ENCODE assay signal across 8 mouse cellular contexts in genomic region chr9:30445232-30446085, GRCm38 (mm10). TPM values are rescaled to one million over a fixed set of nuclear protein-coding genes. Genes with fewer than 3 reads are reported as not detected.
DNase-seq lines count a peak whose midpoint lies in the region; ATAC-seq and TF ChIP-seq lines count a peak whose summit lies in the region.
"Had no signal": no experiment of that assay in that cellular context is flagged by ENCODE, and none has a peak within 500 bp of the region (broad histone marks: within the 10 kb centered on the region; RNA-seq: fewer than 3 reads in every experiment).

No protein-coding gene starts in this region.

- no peaks in the 10 kb centered on the region for H3K9me3 ChIP-seq in kidney, embryonic 14.5 days (ENCODE audit: control insufficient read depth, low read length)
- H3K9me3 ChIP-seq: embryonic facial prominence, embryonic 13.5 days had no signal

- no peak for TF ChIP-seq CTCF in heart, adult 2 months (IDR thresholded peaks at IDR 0.05)
- TF ChIP-seq CTCF in layer of hippocampus, adult 2 months (conservative IDR thresholded peaks at IDR 0.05) = no peak

- peak; percentile 88 for ATAC-seq in kidney, embryonic 14.5 days (ENCODE audit: low FRiP score, low TSS enrichment)

- intact Hi-C loops in heart, adult 2 months (cut with DNase I) = loop anchor here (10.0 kb wide), 1 partner anchor 639 kb away; no protein-coding TSS in a partner anchor
- intact Hi-C loops in left cerebral cortex, postnatal 36 days (cut with DNase I) = no loop called here

- DNase-seq in embryo, embryonic 11.5 days (ENCODE audit: low read depth, low spot score) = peak; percentile 11
- DNase-seq in heart, adult 2 months = peak; percentile 43 to 79
- peak; percentile 92 for DNase-seq in lung, postnatal 36 days
- DNase-seq in retina, postnatal 1 day = no peak
- no peak for DNase-seq in layer of hippocampus, adult 2 months (ENCODE audit: low spot score in 2 of 2)
- DNase-seq in left cerebral cortex, postnatal 36 days (ENCODE audit: low spot score in 2 of 2) = no peak

- 51% methylated on average over 14 of the region's 14 CpGs for WGBS in heart, adult 2 months
- 48% methylated on average over 14 of the region's 14 CpGs for WGBS in kidney, embryonic 14.5 days

- TF ChIP-seq EP300 in heart, adult 2 months (IDR thresholded peaks at IDR 0.05; ENCODE audit: insufficient read depth, low read depth, low read length) = peak; percentile 84

- no peaks in the 10 kb centered on the region for H3K79me2 ChIP-seq in heart, adult 2 months (replicated peaks; ENCODE audit: control insufficient read depth, insufficient read depth, low read length)

- H3K27ac ChIP-seq in heart, adult 2 months = peak overlapping the region; percentile 83
- no peak overlapping the region; the same call in 1 of the 2 replicates for H3K27ac ChIP-seq in kidney, embryonic 14.5 days (ENCODE audit: low read depth, low read length)
- no peak overlapping the region for H3K27ac ChIP-seq in layer of hippocampus, adult 2 months
- H3K27ac ChIP-seq: embryonic facial prominence, embryonic 13.5 days had no signal

- TF ChIP-seq POLR2A in heart, adult 2 months (IDR thresholded peaks at IDR 0.05; ENCODE audit: insufficient read depth, low read depth, low read length) = peak; percentile 21; the same call in 1 of the 2 replicates

- H3K4me2 ChIP-seq in kidney, embryonic 14.5 days (replicated peaks; ENCODE audit: low read depth, low read length) = no peak overlapping the region
- H3K4me2 ChIP-seq: embryonic facial prominence, embryonic 13.5 days had no signal

- H3K27me3 ChIP-seq in heart, adult 2 months (ENCODE audit: control insufficient read depth, insufficient read depth, low read length) = no peaks in the 10 kb centered on the region
- H3K27me3 ChIP-seq in kidney, embryonic 14.5 days (ENCODE audit: control insufficient read depth, insufficient read depth, low read length) = no peaks in the 10 kb centered on the region
- H3K27me3 ChIP-seq: embryonic facial prominence, embryonic 13.5 days had no signal

- no peak overlapping the region for H3K4me3 ChIP-seq in heart, adult 2 months
- no peak overlapping the region for H3K4me3 ChIP-seq in kidney, embryonic 14.5 days (ENCODE audit: low read length)
- H3K4me3 ChIP-seq in layer of hippocampus, adult 2 months = no peak overlapping the region
- H3K4me3 ChIP-seq: embryonic facial prominence, embryonic 13.5 days had no signal

- H3K4me1 ChIP-seq in heart, adult 2 months (ENCODE audit: control insufficient read depth, insufficient read depth, low read length) = peaks cover 2% of the 10 kb centered on the region; the same call in 1 of the 2 replicates
- peaks cover 7% of the 10 kb centered on the region for H3K4me1 ChIP-seq in kidney, embryonic 14.5 days (ENCODE audit: control insufficient read depth, insufficient read depth, low read length)
- H3K4me1 ChIP-seq: embryonic facial prominence, embryonic 13.5 days had no signal

- H3K36me3 ChIP-seq in heart, adult 2 months (ENCODE audit: control insufficient read depth, insufficient read depth, low read length) = peaks cover 7% of the 10 kb centered on the region
- peaks cover 57% of the 10 kb centered on the region for H3K36me3 ChIP-seq in kidney, embryonic 14.5 days (ENCODE audit: control insufficient read depth, insufficient read depth, low read length)

- H3K9ac ChIP-seq in heart, adult 2 months (ENCODE audit: low read depth, low read length) = no peak overlapping the region; the same call in 1 of the 2 replicates
- no peak overlapping the region for H3K9ac ChIP-seq in kidney, embryonic 14.5 days (ENCODE audit: low read depth, low read length)
- H3K9ac ChIP-seq: embryonic facial prominence, embryonic 13.5 days had no signal

RNA-seq across cellular contexts. Expression of gene Snx19, which starts 18.6 kb away (rescaled TPM):
- total RNA-seq in heart, adult 2 months (2021) = 10 to 100 TPM; 26.1 to 27.1 TPM
- 12.9 and 22.1 TPM in 2 replicates for polyA plus RNA-seq in heart, adult 2 months (2012; rRNA removed)
- 9.6 and 23.4 TPM in 2 replicates for polyA plus RNA-seq in kidney, embryonic 14.5 days (2014; fragmentation: Nextera tagmentation; extraction: Ambion mirVana)
- 10 to 100 TPM; 51.9 to 52.5 TPM for total RNA-seq in layer of hippocampus, adult 2 months (2021)
- total RNA-seq in left cerebral cortex, postnatal 36 days (2021) = 10 to 100 TPM; 43.9 to 45.7 TPM

Comparison
In these comparisons a context has a peak if more than half of its experiments do, and no peak if none do; other contexts are left out.
1. DNase-seq: peak in embryo, embryonic 11.5 days (single experiment), heart, adult 2 months (2 of 2) and lung, postnatal 36 days (single experiment); none in retina, postnatal 1 day (single experiment), layer of hippocampus, adult 2 months (0 of 2) and left cerebral cortex, postnatal 36 days (0 of 2).